Mouse (Mus musculus) neural tube, embryonic 15.5 days (tissue): ENCODE results near the gene Atg4a-ps. TPM values are rescaled to one million over a fixed set of nuclear protein-coding genes. Genes with fewer than 3 reads are reported as not detected.
A peak's percentile ranks its signal among the peaks of the same experiment; 100 is the strongest.

Experiments used
- ATAC-seq: fragments of 200-750 bp; cut with Nextera tagmentation; 2 replicates; pipeline ENCODE4 v1.8.0; 2017; ENCODE audit warnings: mild to moderate bottlenecking, moderate TSS enrichment, moderate library complexity; ENCODE audit not compliant: low FRiP score
- H3K27ac ChIP-seq: fragments of 300-500 bp; sonication (generic); replicated peaks from 2 replicates; pipeline ENCODE4 v1.5.1; 2015; ENCODE audit warnings: mild to moderate bottlenecking, inconsistent platforms
- H3K27me3 ChIP-seq: fragments of 300-500 bp; sonication (generic); replicated peaks from 2 replicates; pipeline ENCODE4 v1.6.1; 2015; ENCODE audit warnings: inconsistent platforms
- H3K36me3 ChIP-seq: fragments of 300-500 bp; sonication (generic); 2 replicates; pipeline ENCODE4 v1.6.1; 2015; ENCODE audit warnings: inconsistent platforms
- H3K4me1 ChIP-seq: fragments of 300-500 bp; sonication (generic); 2 replicates; pipeline ENCODE4 v1.6.1; 2015; ENCODE audit warnings: inconsistent platforms
- H3K4me2 ChIP-seq: fragments of 300-500 bp; sonication (generic); 2 replicates; pipeline ENCODE4 v1.6.1; 2015; ENCODE audit warnings: inconsistent platforms, mild to moderate bottlenecking, moderate library complexity
- H3K4me3 ChIP-seq: fragments of 300-500 bp; sonication (generic); replicated peaks from 2 replicates; pipeline ENCODE4 v1.5.1; 2015; ENCODE audit warnings: mild to moderate bottlenecking, inconsistent platforms
- H3K9ac ChIP-seq: fragments of 300-500 bp; sonication (generic); replicated peaks from 2 replicates; pipeline ENCODE4 v1.6.1; 2015; ENCODE audit warnings: mild to moderate bottlenecking, inconsistent platforms
- H3K9me3 ChIP-seq: fragments of 300-500 bp; sonication (generic); replicated peaks from 2 replicates; pipeline ENCODE4 v1.6.1; 2016; ENCODE audit warnings: inconsistent platforms
- WGBS: fragments of 180-500 bp; shearing (Covaris S2); methylation state at CpG from one replicate; pipeline ENCODE4 v1.1.7; 2015; ENCODE audit warnings: mixed read lengths; 5-methylcytosine and 5-hydroxymethylcytosine counted together
- polyA plus RNA-seq: library from polyadenylated mRNA; unstranded; fragments of >200 nt; fragmentation: Nextera tagmentation; extraction: Ambion mirVana; gene quantifications from 2 replicates; pipeline ENCODE4 v1.2.1, GENCODE M21; 2015

Gene Atg4a-ps
- polyA plus RNA-seq, 1 experiment from 2014 or later = 0.14 TPM

DNA sequence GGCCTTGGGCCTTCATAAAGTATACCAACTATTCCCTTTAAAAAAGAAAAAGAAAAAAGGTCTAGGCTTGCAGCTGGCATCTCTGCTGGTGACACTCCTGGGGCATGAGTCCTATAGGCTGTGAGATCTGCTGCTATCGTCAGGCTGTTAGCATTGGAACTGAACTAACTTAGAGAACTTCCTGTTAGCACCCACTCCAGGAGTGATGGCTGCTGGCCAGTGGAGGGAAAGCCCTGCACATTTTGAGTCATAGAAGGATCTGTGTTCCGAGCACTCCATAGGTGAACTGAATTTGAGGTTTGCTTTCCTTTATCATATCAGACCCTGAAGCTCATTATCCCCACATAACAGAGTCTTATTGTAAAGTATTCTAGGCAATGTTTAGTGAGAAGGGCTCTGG is 14.1 kb upstream of the Atg4a-ps start:
- ATAC-seq = no peak
- WGBS = 82% methylated on average over 2 of the region's 2 CpGs
- Histone ChIP-seq H3K27ac (no peak overlapping the region), H3K4me2 (no peak overlapping the region), H3K27me3 (no peaks in the 10 kb centered on the region), H3K4me1 (peaks cover 15% of the 10 kb centered on the region), H3K36me3 (no peaks in the 10 kb centered on the region), H3K9ac (no peak overlapping the region), H3K4me3 (no peak overlapping the region), H3K9me3 (no peaks in the 10 kb centered on the region)

- 29% methylated on average over 1 of the region's 1 CpGs for WGBS
- Histone ChIP-seq H3K4me2 (no peak overlapping the region), H3K4me1 (peaks cover 7% of the 10 kb centered on the region; the same call in 1 of the 2 replicates), H3K4me3 (no peak overlapping the region), H3K27ac (no peak overlapping the region), H3K9me3 (no peaks in the 10 kb centered on the region), H3K27me3 (no peaks in the 10 kb centered on the region), H3K36me3 (no peaks in the 10 kb centered on the region), H3K9ac (no peak overlapping the region)
- ATAC-seq = no peak
Observed at GRCm38 (mm10) chr3:103650406-103650805, 4.5 kb upstream of the Atg4a-ps start.

DNA sequence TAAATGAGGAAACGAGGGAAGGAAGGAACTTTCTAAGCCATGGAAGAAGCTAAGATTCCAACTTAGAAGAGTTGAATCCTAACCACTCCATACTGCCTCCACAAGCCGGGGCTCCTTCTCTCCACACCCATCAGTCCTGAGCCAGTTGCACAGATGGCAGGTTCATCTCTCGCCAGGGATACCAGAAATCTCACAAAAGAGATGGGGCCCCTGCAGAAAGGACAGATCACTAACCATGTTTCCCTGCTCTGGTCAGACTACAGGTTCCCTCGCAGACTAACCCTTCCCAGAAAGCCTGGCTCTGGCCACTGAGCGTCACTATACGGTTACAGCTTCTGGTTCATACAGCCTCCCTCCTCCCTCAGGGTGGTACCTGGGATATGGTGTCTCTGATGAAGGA is 3.8 kb upstream of the Atg4a-ps start:
- Histone ChIP-seq H3K27ac (no peak overlapping the region), H3K27me3 (no peaks in the 10 kb centered on the region), H3K4me2 (no peak overlapping the region), H3K4me1 (peaks cover 7% of the 10 kb centered on the region; the same call in 1 of the 2 replicates), H3K4me3 (no peak overlapping the region), H3K36me3 (no peaks in the 10 kb centered on the region), H3K9me3 (no peaks in the 10 kb centered on the region), H3K9ac (no peak overlapping the region)
- WGBS = 90% methylated on average over 6 of the region's 6 CpGs
- no peak for ATAC-seq

- Histone ChIP-seq H3K27ac (no peak overlapping the region), H3K4me2 (no peak overlapping the region), H3K36me3 (no peaks in the 10 kb centered on the region), H3K9ac (no peak overlapping the region), H3K4me3 (no peak overlapping the region), H3K4me1 (peaks cover 4% of the 10 kb centered on the region; the same call in 1 of the 2 replicates), H3K9me3 (no peaks in the 10 kb centered on the region), H3K27me3 (no peaks in the 10 kb centered on the region)
- ATAC-seq = no peak
- 71% methylated on average over 4 of the region's 4 CpGs for WGBS
Observed at GRCm38 (mm10) chr3:103648486-103648885, 2.6 kb upstream of the Atg4a-ps start.

GRCm38 (mm10) chr3:103647164-103647867 is 1.4 kb upstream of the Atg4a-ps start:
- H3K4me1 ChIP-seq = peaks cover 4% of the 10 kb centered on the region; the same call in 1 of the 2 replicates
- no peaks in the 10 kb centered on the region for H3K9me3 ChIP-seq
- no peak overlapping the region for H3K4me3 ChIP-seq
- H3K9ac ChIP-seq = no peak overlapping the region
- 85% methylated on average over 11 of the region's 11 CpGs for WGBS
- H3K4me2 ChIP-seq = no peak overlapping the region
- no peaks in the 10 kb centered on the region for H3K36me3 ChIP-seq
- H3K27me3 ChIP-seq = no peaks in the 10 kb centered on the region
- no peak for ATAC-seq
- H3K27ac ChIP-seq = no peak overlapping the region

- H3K27me3 ChIP-seq = no peaks in the 10 kb centered on the region
- H3K9ac ChIP-seq = no peak overlapping the region
- ATAC-seq = 0 out of 2 replicates have a peak, but pooled peaks have one; percentile 41
- 35% methylated on average over 7 of the region's 7 CpGs for WGBS
- H3K9me3 ChIP-seq = no peaks in the 10 kb centered on the region
- H3K36me3 ChIP-seq = no peaks in the 10 kb centered on the region
- no peak overlapping the region for H3K4me3 ChIP-seq
- H3K4me2 ChIP-seq = no peak overlapping the region
- H3K4me1 ChIP-seq = no peaks in the 10 kb centered on the region
- H3K27ac ChIP-seq = no peak overlapping the region
Observed at GRCm38 (mm10) chr3:103641301-103641700, 4.6 kb downstream of the Atg4a-ps start.

DNA sequence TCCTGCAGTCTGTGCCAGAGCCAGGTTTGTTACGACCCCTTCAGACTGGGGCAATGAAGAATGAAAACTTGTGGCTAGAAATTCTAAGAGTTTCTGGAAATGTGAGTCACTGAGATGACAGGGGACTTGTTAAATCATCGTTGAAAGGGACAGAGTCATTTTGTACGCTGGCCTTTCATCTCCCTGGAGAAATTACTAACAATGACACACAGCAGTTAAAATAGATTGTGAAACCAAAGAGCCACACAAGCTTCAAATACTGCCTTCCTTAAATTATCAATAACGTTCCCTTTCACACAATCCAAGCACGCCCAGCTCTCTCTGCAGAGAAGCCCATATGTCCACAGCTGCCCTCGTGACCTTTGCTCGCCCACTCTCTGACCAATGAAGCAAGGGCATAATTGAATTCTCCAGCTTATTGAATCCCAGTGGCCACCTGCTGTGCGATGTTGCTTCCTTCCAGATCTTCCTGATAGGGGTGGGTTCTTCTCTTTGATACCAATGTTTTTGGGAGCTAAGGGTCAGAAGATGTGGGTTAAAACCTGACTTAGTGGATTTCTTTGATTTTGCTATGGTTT is 5.6 kb downstream of the Atg4a-ps start:
- no peak overlapping the region for H3K27ac ChIP-seq
- ATAC-seq = no peak
- no peaks in the 10 kb centered on the region for H3K27me3 ChIP-seq
- H3K9ac ChIP-seq = no peak overlapping the region
- H3K4me2 ChIP-seq = no peak overlapping the region
- H3K4me1 ChIP-seq = no peaks in the 10 kb centered on the region
- 24% methylated on average over 8 of the region's 8 CpGs for WGBS
- H3K4me3 ChIP-seq = no peak overlapping the region
- no peaks in the 10 kb centered on the region for H3K9me3 ChIP-seq
- H3K36me3 ChIP-seq = no peaks in the 10 kb centered on the region

- Histone ChIP-seq H3K36me3 (no peaks in the 10 kb centered on the region), H3K4me2 (no peak overlapping the region), H3K27ac (no peak overlapping the region), H3K9me3 (no peaks in the 10 kb centered on the region), H3K4me1 (peaks cover 2% of the 10 kb centered on the region; the same call in 1 of the 2 replicates), H3K4me3 (no peak overlapping the region), H3K9ac (no peak overlapping the region), H3K27me3 (no peaks in the 10 kb centered on the region)
- ATAC-seq = no peak
- WGBS = 89% methylated on average over 1 of the region's 1 CpGs
Observed at GRCm38 (mm10) chr3:103637641-103638040, 8.2 kb downstream of the Atg4a-ps start.

DNA sequence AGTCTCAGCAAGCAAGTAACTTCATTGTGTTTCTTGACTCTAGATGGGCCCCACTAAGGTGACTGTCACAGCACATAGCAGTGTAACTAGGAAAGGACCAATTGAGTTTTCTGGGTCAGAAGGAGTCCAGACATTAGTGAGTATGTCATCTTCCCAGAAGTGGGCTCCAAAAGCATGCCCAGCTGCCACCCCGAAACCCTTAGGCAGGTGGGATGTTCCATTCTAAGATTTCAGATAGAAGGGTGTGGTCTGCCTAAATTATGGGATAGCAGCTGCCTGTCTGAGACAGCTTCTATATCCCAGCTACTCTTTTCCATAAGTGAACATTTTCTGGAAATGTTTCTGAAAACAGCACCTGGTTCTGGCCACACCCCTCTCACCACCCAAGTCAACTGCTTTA is 11.6 kb downstream of the Atg4a-ps start:
- peaks cover 5% of the 10 kb centered on the region; the same call in 1 of the 2 replicates for H3K4me1 ChIP-seq
- H3K27ac ChIP-seq = no peak overlapping the region
- H3K4me2 ChIP-seq = no peak overlapping the region
- H3K4me3 ChIP-seq = no peak overlapping the region
- H3K36me3 ChIP-seq = no peaks in the 10 kb centered on the region
- no peaks in the 10 kb centered on the region for H3K27me3 ChIP-seq
- ATAC-seq = no peak
- no peaks in the 10 kb centered on the region for H3K9me3 ChIP-seq
- no peak overlapping the region for H3K9ac ChIP-seq
- WGBS = 100% methylated on average over 1 of the region's 1 CpGs

DNA sequence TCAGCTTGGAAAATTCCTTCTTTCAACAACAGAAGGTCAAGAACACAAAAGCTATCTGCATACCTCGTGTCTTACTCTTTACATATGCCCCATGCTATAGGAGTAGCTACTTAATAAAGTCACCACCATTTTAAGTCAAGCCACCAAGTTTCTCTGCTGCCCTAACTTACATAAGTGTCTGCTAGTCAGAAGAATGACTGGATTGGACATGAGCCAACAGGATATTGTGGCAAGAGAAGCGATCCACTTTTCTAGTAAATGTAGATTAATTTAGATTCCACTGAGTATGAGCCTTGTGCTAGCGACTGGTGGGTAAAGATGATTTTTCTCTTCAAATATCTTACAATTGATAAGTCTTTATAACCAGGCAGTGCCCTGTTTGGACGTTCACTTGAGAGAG is 12.0 kb downstream of the Atg4a-ps start:
- H3K4me2 ChIP-seq = no peak overlapping the region
- H3K27ac ChIP-seq = no peak overlapping the region
- WGBS = 81% methylated on average over 4 of the region's 4 CpGs
- H3K36me3 ChIP-seq = no peaks in the 10 kb centered on the region
- H3K27me3 ChIP-seq = no peaks in the 10 kb centered on the region
- no peak for ATAC-seq
- H3K4me3 ChIP-seq = no peak overlapping the region
- H3K4me1 ChIP-seq = peaks cover 5% of the 10 kb centered on the region; the same call in 1 of the 2 replicates
- H3K9ac ChIP-seq = no peak overlapping the region
- no peaks in the 10 kb centered on the region for H3K9me3 ChIP-seq

GRCm38 (mm10) chr3:103633124-103633523 is 12.7 kb downstream of the Atg4a-ps start:
- no peaks in the 10 kb centered on the region for H3K9me3 ChIP-seq
- H3K27ac ChIP-seq = no peak overlapping the region
- H3K27me3 ChIP-seq = no peaks in the 10 kb centered on the region
- peaks cover 5% of the 10 kb centered on the region; the same call in 1 of the 2 replicates for H3K4me1 ChIP-seq
- no peak overlapping the region for H3K4me3 ChIP-seq
- ATAC-seq = no peak
- 81% methylated on average over 7 of the region's 7 CpGs for whole genome bisulfite sequencing
- no peak overlapping the region for H3K4me2 ChIP-seq
- no peaks in the 10 kb centered on the region for H3K36me3 ChIP-seq
- H3K9ac ChIP-seq = no peak overlapping the region

DNA sequence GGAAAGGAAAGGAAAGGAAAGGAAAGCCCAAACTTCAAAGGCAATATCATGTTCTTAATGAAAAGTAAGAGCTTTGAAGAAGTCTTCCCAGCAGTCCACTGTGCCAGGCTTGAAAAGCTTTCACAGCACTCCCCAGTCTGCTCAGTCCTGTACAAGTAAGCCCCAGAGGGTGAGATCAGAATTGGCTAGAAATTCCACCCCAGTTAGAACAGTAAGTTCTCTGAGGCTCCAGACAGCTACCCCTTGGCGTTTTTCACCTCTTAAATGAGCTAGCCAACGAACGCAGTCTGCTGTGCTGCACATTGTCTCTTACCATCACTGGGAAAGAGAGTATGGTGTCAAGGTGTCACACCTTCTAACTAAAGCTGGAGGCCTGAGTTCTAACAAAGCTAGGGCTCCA is 18.2 kb downstream of the Atg4a-ps start:
- H3K9ac ChIP-seq = no peak overlapping the region
- 96% methylated on average over 3 of the region's 3 CpGs for WGBS
- H3K36me3 ChIP-seq = no peaks in the 10 kb centered on the region
- H3K4me1 ChIP-seq = peaks cover 15% of the 10 kb centered on the region
- no peaks in the 10 kb centered on the region for H3K9me3 ChIP-seq
- no peaks in the 10 kb centered on the region for H3K27me3 ChIP-seq
- ATAC-seq = no peak
- no peak overlapping the region for H3K4me3 ChIP-seq
- no peak overlapping the region for H3K4me2 ChIP-seq
- H3K27ac ChIP-seq = no peak overlapping the region
